Mouse (Mus musculus) small intestine, adult 2 months (tissue): ENCODE data around the gene Sema4c. TPM values are rescaled to one million over a fixed set of nuclear protein-coding genes. Genes with fewer than 3 reads are reported as not detected.

ENCODE experiments used
- H3K27ac ChIP-seq: fragments of 200-500 bp; 2 replicates; pipeline ENCODE4 v1.5.1; 2012; ENCODE audit warnings: low read depth, low read length, control low read depth, inconsistent platforms; ENCODE audit not compliant: insufficient read depth
- H3K27me3 ChIP-seq: fragments of 200-500 bp; 2 replicates; pipeline ENCODE4 v1.6.1; 2012; ENCODE audit warnings: mild to moderate bottlenecking, moderate library complexity, low read length, inconsistent platforms; ENCODE audit not compliant: control insufficient read depth, insufficient read depth
- H3K36me3 ChIP-seq: fragments of 200-500 bp; 2 replicates; pipeline ENCODE4 v1.6.1; 2012; ENCODE audit warnings: mild to moderate bottlenecking, low read length, control low read depth, inconsistent platforms; ENCODE audit not compliant: control insufficient read depth, insufficient read depth
- H3K4me1 ChIP-seq: fragments of 200-500 bp; 2 replicates; pipeline ENCODE4 v1.6.1; 2012; ENCODE audit warnings: low read length, inconsistent platforms, mixed read lengths; ENCODE audit not compliant: control insufficient read depth, insufficient read depth, insufficient read length
- H3K4me3 ChIP-seq: fragments of 200-500 bp; 2 replicates; pipeline ENCODE4 v1.5.1; 2012; ENCODE audit warnings: low read depth, mild to moderate bottlenecking, control low read depth, inconsistent platforms, low read length, moderate library complexity
- CTCF ChIP-seq: fragments of 200-500 bp; IDR thresholded peaks from 2 replicates; pipeline ENCODE4 v1.5.1; 2012; ENCODE audit warnings: low read depth, mild to moderate bottlenecking, control low read depth, inconsistent platforms, low read length, moderate library complexity, mixed read lengths; ENCODE audit not compliant: insufficient replicate concordance, insufficient read length; ENCODE audit errors: extremely low read depth
- POLR2A ChIP-seq: fragments of 200-500 bp; IDR thresholded peaks from 2 replicates; pipeline ENCODE4 v1.6.1; 2012; ENCODE audit warnings: low read depth, mild to moderate bottlenecking, control low read depth, inconsistent platforms, low read length, moderate library complexity
- WGBS: fragments of 180-500 bp; shearing (Covaris S2); methylation state at CpG from one replicate; pipeline ENCODE4 v1.1.7; 2018; 5-methylcytosine and 5-hydroxymethylcytosine counted together
- polyA plus RNA-seq: library from polyadenylated mRNA; depleted of rRNA; stranded (reverse); fragments of >200 nt; gene quantifications from 2 replicates; pipeline ENCODE4 v1.2.3, GENCODE M21; 2012

Sema4c gene
- polyA plus RNA-seq, 1 experiment = 6.0 TPM

DNA sequence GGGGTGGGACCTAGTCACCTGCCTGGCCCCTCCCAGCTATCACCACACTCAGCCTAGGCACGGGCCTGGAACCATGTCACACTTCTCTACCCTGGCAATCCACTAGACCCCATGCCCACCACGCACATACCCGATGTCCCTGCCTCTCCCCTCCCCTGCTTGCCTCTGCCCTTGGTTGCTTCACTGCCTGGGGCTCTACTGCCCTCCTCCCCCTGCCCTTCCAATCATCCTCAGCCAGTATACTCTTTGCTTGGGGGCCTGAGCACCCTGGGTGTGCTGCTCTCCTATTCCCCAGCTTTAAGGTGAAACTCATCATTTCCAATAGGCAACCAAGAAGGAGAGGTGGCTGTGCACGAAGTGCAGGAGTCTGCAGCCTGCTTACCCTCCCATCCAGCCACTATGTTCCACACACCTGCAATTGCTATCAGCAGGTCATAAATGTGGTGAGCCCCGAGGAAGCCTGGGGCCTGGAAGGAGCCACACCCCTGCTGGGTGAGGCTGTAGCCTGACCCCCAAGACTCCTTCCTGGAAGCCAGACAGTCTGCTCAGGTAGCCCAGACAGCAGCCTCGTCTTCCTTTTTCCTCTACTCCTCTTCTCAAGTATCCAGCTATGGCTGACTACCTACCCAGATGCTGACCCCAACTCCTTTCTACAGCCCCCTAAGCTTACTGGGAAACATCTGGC is 19.0 kb upstream of the Sema4c start:
- TF ChIP-seq POLR2A (no peak), CTCF (no peak)
- H3K27ac ChIP-seq = peak overlapping the region; percentile 19; the same call in 1 of the 2 replicates
- H3K4me3 ChIP-seq = no peak overlapping the region
- WGBS = 33% methylated on average over 6 of the region's 6 CpGs
- H3K27me3 ChIP-seq = no peaks in the 10 kb centered on the region
- H3K4me1 ChIP-seq = peaks cover 41% of the 10 kb centered on the region
- H3K36me3 ChIP-seq = no peaks in the 10 kb centered on the region

DNA sequence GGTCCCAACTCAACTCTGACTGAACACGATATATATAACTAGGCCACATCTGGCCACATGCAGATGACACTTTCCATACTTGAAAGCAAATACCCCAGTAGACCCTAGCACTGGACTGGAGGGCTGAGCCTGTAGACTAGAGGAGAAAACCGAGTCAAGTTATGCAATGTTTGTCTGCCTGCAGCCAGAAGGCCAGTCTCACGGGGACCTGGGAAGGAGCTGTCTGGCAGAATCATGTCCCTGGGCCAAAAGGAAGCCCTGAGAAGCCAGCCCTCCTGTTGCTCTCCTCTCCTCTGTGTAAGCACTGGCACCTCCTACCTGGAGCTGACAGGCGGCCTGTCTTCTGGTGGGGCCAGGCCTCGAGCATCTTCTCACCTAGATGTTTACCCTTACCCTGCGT is 17.2 kb upstream of the Sema4c start:
- no peak for TF ChIP-seq POLR2A
- TF ChIP-seq CTCF = no peak
- Histone ChIP-seq H3K4me3 (no peak overlapping the region), H3K36me3 (no peaks in the 10 kb centered on the region), H3K27ac (no peak overlapping the region), H3K4me1 (peaks cover 38% of the 10 kb centered on the region), H3K27me3 (no peaks in the 10 kb centered on the region)
- WGBS = 67% methylated on average over 6 of the region's 6 CpGs

DNA sequence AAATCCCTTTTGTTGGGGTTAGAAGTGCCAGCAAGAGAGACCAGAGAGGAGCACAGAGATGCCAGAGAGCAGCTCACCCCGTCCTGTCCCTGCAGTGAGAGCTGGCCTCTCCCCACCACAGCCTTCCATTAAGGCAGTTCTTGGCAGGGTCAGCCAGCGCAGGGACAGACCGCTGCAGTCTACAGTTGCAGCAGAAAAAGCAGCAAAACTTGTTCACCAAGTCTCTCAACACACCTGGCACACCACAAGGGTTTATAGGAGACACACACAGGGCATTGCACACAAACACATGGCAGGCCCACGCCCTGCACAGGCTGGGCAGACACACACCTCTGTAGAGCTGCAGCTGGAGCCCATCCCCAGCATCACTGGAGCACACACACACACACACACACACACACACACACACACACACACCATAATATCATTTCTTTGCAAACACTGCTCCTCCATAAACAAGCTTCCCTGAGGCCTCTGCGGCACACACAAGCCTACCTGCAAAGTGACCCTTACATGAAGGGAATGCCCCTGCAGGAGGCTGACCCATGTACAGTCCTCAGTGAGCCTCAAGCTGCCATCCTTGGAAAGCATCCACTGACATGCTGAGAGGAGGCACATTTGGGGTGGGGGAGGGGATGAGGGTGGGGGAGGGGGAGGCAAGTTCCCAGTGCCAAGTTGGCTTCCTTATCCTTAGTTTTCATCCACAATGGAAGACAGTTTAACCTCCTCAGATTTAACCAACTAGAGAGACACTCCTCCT is 16.2 kb upstream of the Sema4c start:
- 42% methylated on average over 5 of the region's 5 CpGs for WGBS
- Histone ChIP-seq H3K4me1 (peaks cover 40% of the 10 kb centered on the region), H3K27ac (peak overlapping the region; percentile 2; the same call in 1 of the 2 replicates)

DNA sequence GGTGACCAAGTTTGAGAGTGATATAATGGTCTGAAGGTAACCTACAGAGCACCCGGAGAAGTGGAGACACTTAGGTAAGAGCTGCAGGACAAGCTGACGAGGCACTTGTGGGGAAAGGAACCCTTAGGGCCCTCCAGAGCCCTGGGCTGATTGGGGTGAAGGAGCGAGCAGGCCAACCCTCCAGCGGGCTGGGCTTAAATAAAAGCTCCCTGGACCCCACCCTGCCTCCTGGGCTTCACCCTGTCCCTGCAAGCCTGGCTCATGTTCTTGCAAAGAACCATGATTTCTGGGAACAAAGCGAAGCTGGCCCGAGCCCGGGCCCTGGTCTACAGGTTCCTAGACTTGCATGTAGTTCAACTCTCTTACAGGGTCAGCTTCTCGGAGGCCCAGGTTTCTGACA is 15.4 kb upstream of the Sema4c start:
- no peak overlapping the region for H3K27ac ChIP-seq

More for the DNA sequence above, 16.2 kb upstream of the Sema4c start:
- Histone ChIP-seq H3K36me3 (no peaks in the 10 kb centered on the region), H3K4me3 (no peak overlapping the region), H3K27me3 (no peaks in the 10 kb centered on the region)
- no peak for TF ChIP-seq CTCF
- no peak for TF ChIP-seq POLR2A

DNA sequence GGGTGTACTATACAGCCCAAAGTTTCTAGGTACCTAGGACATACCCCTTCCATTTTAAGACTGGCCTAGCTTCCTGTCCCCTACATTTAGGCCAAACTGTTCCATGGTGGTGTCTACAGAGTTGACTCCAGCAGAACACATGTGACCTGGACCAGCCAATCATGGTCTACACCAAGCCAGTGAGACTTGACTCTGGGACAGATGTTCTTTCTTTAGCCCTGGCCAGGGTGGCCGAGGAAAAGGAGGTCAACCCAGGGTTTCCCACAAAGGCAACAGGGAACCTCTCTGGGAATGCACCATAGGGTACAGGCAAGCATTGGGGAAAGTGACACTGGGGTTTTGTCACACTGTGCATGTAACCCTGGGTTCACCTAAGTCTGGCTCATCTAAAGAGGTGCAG is 14.6 kb upstream of the Sema4c start:
- WGBS = 87% methylated on average over 1 of the region's 1 CpGs
- H3K27ac ChIP-seq = no peak overlapping the region
- peaks cover 37% of the 10 kb centered on the region for H3K4me1 ChIP-seq
- H3K4me3 ChIP-seq = no peak overlapping the region
- H3K27me3 ChIP-seq = no peaks in the 10 kb centered on the region
- H3K36me3 ChIP-seq = no peaks in the 10 kb centered on the region
- TF ChIP-seq CTCF (no peak), POLR2A (no peak)

More for the DNA sequence above, 15.4 kb upstream of the Sema4c start:
- WGBS = 72% methylated on average over 8 of the region's 8 CpGs
- Histone ChIP-seq H3K27me3 (no peaks in the 10 kb centered on the region), H3K4me3 (no peak overlapping the region), H3K4me1 (peaks cover 44% of the 10 kb centered on the region), H3K36me3 (no peaks in the 10 kb centered on the region)
- TF ChIP-seq POLR2A (no peak), CTCF (no peak)

DNA sequence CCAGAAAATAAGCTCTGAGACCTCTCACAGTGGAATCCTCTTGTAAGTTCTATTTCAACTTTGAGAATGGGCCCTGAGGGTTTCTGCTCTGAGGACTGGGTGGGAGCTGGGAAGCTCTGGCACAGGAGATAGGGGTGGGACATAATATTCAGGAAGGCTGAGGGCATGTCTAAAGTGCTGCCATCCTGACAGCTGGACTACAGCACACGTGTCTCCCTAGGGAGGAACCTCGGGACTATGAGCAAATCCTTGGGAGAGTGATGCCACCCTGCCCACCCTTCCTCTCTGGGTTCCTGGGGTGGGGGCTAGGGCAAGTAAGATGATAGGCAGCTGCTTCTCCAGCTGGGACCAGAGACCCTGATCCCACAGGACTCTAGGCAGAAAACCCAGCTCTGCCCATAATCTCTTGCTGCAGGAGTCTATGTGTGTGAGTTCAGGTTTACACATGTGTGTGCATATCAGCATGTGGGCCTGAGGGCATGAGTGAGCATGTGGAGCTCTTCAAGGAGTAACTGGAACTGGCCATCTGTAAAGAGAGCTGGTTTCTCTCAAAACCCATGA is 14.1 kb upstream of the Sema4c start:
- no peak overlapping the region; the same call in 1 of the 2 replicates for H3K27ac ChIP-seq
- no peak overlapping the region for H3K4me3 ChIP-seq
- no peaks in the 10 kb centered on the region for H3K36me3 ChIP-seq
- peaks cover 32% of the 10 kb centered on the region for H3K4me1 ChIP-seq
- 84% methylated on average over 2 of the region's 2 CpGs for WGBS
- TF ChIP-seq CTCF = no peak
- H3K27me3 ChIP-seq = no peaks in the 10 kb centered on the region

DNA sequence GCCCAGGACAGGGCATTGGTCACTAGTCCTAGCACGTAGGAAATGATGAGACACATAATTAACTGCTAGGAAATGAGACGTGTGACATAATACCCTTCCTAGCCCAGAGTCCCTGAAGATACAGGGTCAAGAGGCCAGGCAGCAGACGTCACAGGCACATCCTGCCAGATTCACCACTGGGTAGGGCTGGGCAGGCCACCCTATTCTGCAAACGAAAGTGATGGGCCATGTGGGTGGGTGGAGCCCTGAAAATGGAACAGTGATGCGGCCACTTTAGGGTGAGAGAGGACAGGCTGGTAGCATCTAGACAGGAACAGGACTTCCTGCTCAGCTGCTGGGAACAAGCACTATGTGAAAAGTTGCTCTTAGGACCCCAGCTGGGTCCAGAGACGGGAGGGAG is 13.5 kb upstream of the Sema4c start:
- H3K27me3 ChIP-seq = no peaks in the 10 kb centered on the region
- no peaks in the 10 kb centered on the region for H3K36me3 ChIP-seq
- H3K27ac ChIP-seq = no peak overlapping the region; the same call in 1 of the 2 replicates
- WGBS = 62% methylated on average over 6 of the region's 6 CpGs
- TF ChIP-seq POLR2A (no peak), CTCF (no peak)
- peaks cover 26% of the 10 kb centered on the region for H3K4me1 ChIP-seq
- no peak overlapping the region for H3K4me3 ChIP-seq

DNA sequence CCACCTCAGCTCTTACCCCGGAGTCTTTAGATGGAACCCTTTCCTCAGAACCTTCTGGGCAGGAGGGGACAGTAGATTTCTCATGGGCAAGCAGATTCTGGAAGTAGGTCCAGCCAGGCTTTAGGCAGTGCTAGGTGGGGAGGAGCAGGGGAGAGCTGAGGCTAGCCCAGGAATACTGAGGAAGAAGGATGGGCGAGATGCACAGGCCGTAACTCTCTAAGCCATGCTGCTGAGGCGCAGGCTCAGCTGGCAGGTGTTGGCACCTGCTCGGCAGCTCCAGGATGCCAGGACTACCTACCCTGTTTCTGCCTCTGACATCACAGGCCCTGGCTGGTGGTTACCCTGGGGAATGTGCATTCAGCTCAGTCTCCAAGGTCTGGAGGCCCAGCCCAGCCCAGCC is 12.2 kb upstream of the Sema4c start:
- H3K36me3 ChIP-seq = no peaks in the 10 kb centered on the region
- H3K27ac ChIP-seq = peak overlapping the region; percentile 71; the same call in 1 of the 2 replicates
- WGBS = 76% methylated on average over 5 of the region's 5 CpGs
- H3K4me3 ChIP-seq = no peak overlapping the region
- peaks cover 26% of the 10 kb centered on the region for H3K4me1 ChIP-seq
- no peak for TF ChIP-seq CTCF
- TF ChIP-seq POLR2A = no peak
- H3K27me3 ChIP-seq = no peaks in the 10 kb centered on the region
